Mouse (Mus musculus) kidney, postnatal 14 days (tissue): ENCODE measurements at regions not wholly inside any gene's neighbourhood (a gene's known extent, or its start where the extent isn't known, plus 50 kb on each side); places are given as distances from the start of the nearest gene placed in this dataset.
"Not testable (repeated sequence)": the region's sequence is repeated elsewhere in the genome, so short reads cannot be mapped to it uniquely, and the experiment has no call there.

ENCODE experiments used
- DNase-seq: peaks from one replicate; pipeline ENCODE4 v3.0.0; 2022; ENCODE audit warnings: mixed read lengths

- no peak for DNase-seq
These were observed 60.2 kb downstream of the Scg2 start for GRCm38 (mm10) chr1:79379736-79380135.

- no peak for DNase-seq
These were observed 65.1 kb downstream of the Scg2 start for GRCm38 (mm10) chr1:79374811-79375210.

- no peak for DNase-seq
These were observed 82.5 kb downstream of the Scg2 start for GRCm38 (mm10) chr1:79357291-79358045.

- DNase-seq: no peak
These were observed 93.4 kb downstream of the Scg2 start for GRCm38 (mm10) chr1:79346511-79346910.

- no peak for DNase-seq
These were observed 104.3 kb downstream of the Scg2 start for GRCm38 (mm10) chr1:79335480-79336114.

GRCm38 (mm10) chr1:79317194-79317593 is 122.7 kb downstream of the Scg2 start:
- DNase-seq: no peak

- DNase-seq: peak; percentile 1
These were observed 125.1 kb downstream of the Scg2 start for GRCm38 (mm10) chr1:79314774-79315173.

GRCm38 (mm10) chr1:79312153-79312552 is 127.8 kb downstream of the Scg2 start:
- no peak for DNase-seq

- DNase-seq: no peak
These were observed 136.3 kb downstream of the Scg2 start for GRCm38 (mm10) chr1:79303602-79304001.

- DNase-seq: no peak
These were observed 140.3 kb downstream of the Scg2 start for GRCm38 (mm10) chr1:79299639-79300038.

GRCm38 (mm10) chr1:79259726-79260125 is 180.2 kb downstream of the Scg2 start:
- no peak for DNase-seq

- no peak for DNase-seq
These were observed 226.9 kb downstream of the Scg2 start for GRCm38 (mm10) chr1:79212970-79213369.

- no peak for DNase-seq
These were observed 227.4 kb downstream of the Scg2 start for GRCm38 (mm10) chr1:79212471-79212870.

- DNase-seq: not testable (repeated sequence)
These were observed 227.9 kb downstream of the Scg2 start for GRCm38 (mm10) chr1:79211981-79212380.

- DNase-seq: no peak
These were observed 232.7 kb downstream of the Scg2 start for GRCm38 (mm10) chr1:79207207-79207606.

- DNase-seq: no peak
These were observed 242.2 kb downstream of the Scg2 start for GRCm38 (mm10) chr1:79197682-79198081.

- no peak for DNase-seq
These were observed 248.9 kb downstream of the Scg2 start for GRCm38 (mm10) chr1:79191031-79191430.

GRCm38 (mm10) chr1:79183534-79184411 is 256.1 kb downstream of the Scg2 start:
- DNase-seq: no peak

- no peak for DNase-seq
These were observed 295.8 kb downstream of the Scg2 start for GRCm38 (mm10) chr1:79144113-79144512.
